Mouse (Mus musculus) MEL (cell line): ENCODE measurements around the gene Fgf11. TPM values are rescaled to one million over a fixed set of nuclear protein-coding genes. Genes with fewer than 3 reads are reported as not detected.

Experiments
- DNase-seq: peaks from one replicate; pipeline ENCODE4 v3.0.0; 2011; ENCODE audit warnings: low read depth, low spot score
- H3K27ac ChIP-seq: 2 replicates; pipeline ENCODE4 v1.5.1; 2012; ENCODE audit warnings: low read depth, mild to moderate bottlenecking, control low read depth, low read length, moderate library complexity; ENCODE audit not compliant: control insufficient read depth
- H3K27me3 ChIP-seq, 2 experiments: fragments of 150-350 bp in 1 of 2; sonication (generic) in 1 of 2; 2 replicates each; pipeline ENCODE4 v1.6.1; 2012; ENCODE audit warnings: low read length in 2 of 2, mild to moderate bottlenecking in 2 of 2, improper control_type of control experiment in 1 of 2, moderate library complexity in 1 of 2; ENCODE audit not compliant: insufficient read depth in 2 of 2, control insufficient read depth in 1 of 2
- H3K36me3 ChIP-seq, 2 experiments: 2 replicates each; pipeline ENCODE4 v1.6.1; 2012 to 2014; ENCODE audit warnings: low read length in 2 of 2, improper control_type of control experiment in 1 of 2, inconsistent platforms in 1 of 2, mild to moderate bottlenecking in 1 of 2; ENCODE audit not compliant: insufficient read depth in 2 of 2, control insufficient read depth in 1 of 2
- H3K4me1 ChIP-seq, 2 experiments: fragments of 150-350 bp in 1 of 2; sonication (generic) in 1 of 2; 2 replicates each; pipeline ENCODE4 v1.6.1; 2012; ENCODE audit warnings: low read length in 2 of 2, improper control_type of control experiment in 1 of 2, mild to moderate bottlenecking in 1 of 2; ENCODE audit not compliant: insufficient read depth in 2 of 2, control insufficient read depth in 1 of 2
- H3K4me3 ChIP-seq, 2 experiments: fragments of 150-350 bp in 1 of 2; sonication (generic) in 1 of 2; 2 replicates each; pipeline ENCODE4 v1.5.1; 2012; ENCODE audit warnings: low read depth in 2 of 2, low read length in 2 of 2, mild to moderate bottlenecking in 2 of 2, moderate library complexity in 2 of 2, control low read depth in 1 of 2, improper control_type of control experiment in 1 of 2; ENCODE audit not compliant: control insufficient read depth in 1 of 2, insufficient read depth in 1 of 2
- H3K79me2 ChIP-seq: 2 replicates; pipeline ENCODE4 v1.6.1; 2012; ENCODE audit warnings: mild to moderate bottlenecking, low read length, moderate library complexity; ENCODE audit not compliant: control insufficient read depth, poor library complexity, insufficient read depth
- H3K9ac ChIP-seq: 2 replicates; pipeline ENCODE4 v1.6.1; 2012; ENCODE audit warnings: low read depth, mild to moderate bottlenecking, control low read depth, low read length, moderate library complexity; ENCODE audit not compliant: control insufficient read depth, poor library complexity, severe bottlenecking
- H3K9me3 ChIP-seq: fragments of 150-350 bp; sonication (generic); replicated peaks from 2 replicates; pipeline ENCODE4 v1.6.1; 2012; ENCODE audit warnings: mild to moderate bottlenecking, low read length, improper control_type of control experiment, moderate library complexity; ENCODE audit not compliant: insufficient read depth
- BHLHE40 ChIP-seq: IDR thresholded peaks from 2 replicates; pipeline ENCODE4 v1.6.1; 2012; ENCODE audit warnings: low read depth, mild to moderate bottlenecking, inconsistent platforms, low read length, improper control_type of control experiment, borderline replicate concordance
- CHD1 ChIP-seq: IDR thresholded peaks from 2 replicates; pipeline ENCODE4 v1.6.1; 2012; ENCODE audit warnings: low read depth, mild to moderate bottlenecking, inconsistent platforms, low read length, improper control_type of control experiment
- CTCF ChIP-seq, 3 experiments: IDR thresholded peaks in 2 of 3; conservative IDR thresholded peaks in 1 of 3; 2 replicates each; pipeline ENCODE4 v1.5.1; 2011 to 2012; ENCODE audit warnings: low read length in 3 of 3, low read depth in 2 of 3, mild to moderate bottlenecking in 2 of 3, improper control_type of control experiment in 1 of 3, inconsistent platforms in 1 of 3, mixed read lengths in 1 of 3, moderate library complexity in 1 of 3; ENCODE audit not compliant: control insufficient read depth in 1 of 3, insufficient read depth in 1 of 3, poor library complexity in 1 of 3, severe bottlenecking in 1 of 3
- EP300 ChIP-seq, 2 experiments: IDR thresholded peaks; 2 replicates each; pipeline ENCODE4 v1.6.1; 2011; ENCODE audit warnings: improper control_type of control experiment in 2 of 2, low read length in 2 of 2, low read depth in 1 of 2, mild to moderate bottlenecking in 1 of 2
- GATA1 ChIP-seq: IDR thresholded peaks from 2 replicates; pipeline ENCODE4 v1.6.1; 2011; ENCODE audit warnings: low read depth, low read length, improper control_type of control experiment
- HCFC1 ChIP-seq: IDR thresholded peaks from 2 replicates; pipeline ENCODE4 v1.6.1; 2012; ENCODE audit warnings: low read depth, mild to moderate bottlenecking, inconsistent platforms, low read length, improper control_type of control experiment, moderate library complexity
- JUND ChIP-seq: IDR thresholded peaks from 2 replicates; pipeline ENCODE4 v1.6.1; 2011; ENCODE audit warnings: low read depth, mild to moderate bottlenecking, improper control_type of control experiment, low read length
- KAT2A ChIP-seq: conservative IDR thresholded peaks from 2 replicates; pipeline ENCODE4 v1.6.1; 2012; ENCODE audit warnings: low read depth, low read length, improper control_type of control experiment, inconsistent platforms
- MEF2A ChIP-seq: IDR thresholded peaks from 2 replicates; pipeline ENCODE4 v1.6.1; 2014; ENCODE audit warnings: low read depth, mild to moderate bottlenecking, inconsistent platforms, low read length, improper control_type of control experiment; ENCODE audit not compliant: poor library complexity, insufficient replicate concordance, severe bottlenecking; ENCODE audit errors: extremely low read depth
- MXI1 ChIP-seq: IDR thresholded peaks from 2 replicates; pipeline ENCODE4 v1.6.1; 2011; ENCODE audit warnings: mild to moderate bottlenecking, low read depth, low read length, improper control_type of control experiment
- MYB ChIP-seq: IDR thresholded peaks from 2 replicates; pipeline ENCODE4 v1.6.1; 2011; ENCODE audit warnings: mild to moderate bottlenecking, low read depth, low read length, improper control_type of control experiment
- NRF1 ChIP-seq: IDR thresholded peaks from 2 replicates; pipeline ENCODE4 v1.6.1; 2014; ENCODE audit warnings: low read depth, mild to moderate bottlenecking, inconsistent platforms, low read length, improper control_type of control experiment, moderate library complexity; ENCODE audit not compliant: poor library complexity, insufficient read depth, severe bottlenecking
- POLR2A ChIP-seq, 2 experiments: IDR thresholded peaks; 2 replicates each; pipeline ENCODE4 v1.6.1; 2011 to 2012; ENCODE audit warnings: low read length in 2 of 2, mild to moderate bottlenecking in 2 of 2, control low read depth in 1 of 2, improper control_type of control experiment in 1 of 2, low read depth in 1 of 2, moderate library complexity in 1 of 2; ENCODE audit not compliant: control insufficient read depth in 1 of 2, insufficient read depth in 1 of 2, poor library complexity in 1 of 2
- SIN3A ChIP-seq: IDR thresholded peaks from 2 replicates; pipeline ENCODE4 v1.6.1; 2012; ENCODE audit warnings: low read length, improper control_type of control experiment, inconsistent platforms
- SMC3 ChIP-seq: IDR thresholded peaks from 2 replicates; pipeline ENCODE4 v1.6.1; 2011; ENCODE audit warnings: low read depth, low read length, improper control_type of control experiment
- TAL1 ChIP-seq: IDR thresholded peaks from 2 replicates; pipeline ENCODE4 v1.6.1; 2012; ENCODE audit warnings: mild to moderate bottlenecking, inconsistent platforms, low read length, moderate library complexity, mixed read lengths
- TBP ChIP-seq: IDR thresholded peaks from 2 replicates; pipeline ENCODE4 v1.8.0; 2011; ENCODE audit warnings: low read depth, low read length, improper control_type of control experiment
- UBTF ChIP-seq: IDR thresholded peaks from 2 replicates; pipeline ENCODE4 v1.6.1; 2012; ENCODE audit warnings: low read depth, mild to moderate bottlenecking, inconsistent platforms, low read length, improper control_type of control experiment, moderate library complexity, borderline replicate concordance; ENCODE audit not compliant: insufficient read depth
- USF1 ChIP-seq: IDR thresholded peaks from 2 replicates; pipeline ENCODE4 v1.6.1; 2014; ENCODE audit warnings: low read depth, mild to moderate bottlenecking, inconsistent platforms, low read length, improper control_type of control experiment, moderate library complexity
- USF2 ChIP-seq, 2 experiments: IDR thresholded peaks; 2 replicates each; pipeline ENCODE4 v1.6.1; 2011 to 2012; ENCODE audit warnings: improper control_type of control experiment in 2 of 2, low read length in 2 of 2, borderline replicate concordance in 1 of 2, inconsistent platforms in 1 of 2, low read depth in 1 of 2, mild to moderate bottlenecking in 1 of 2; ENCODE audit not compliant: insufficient read depth in 1 of 2
- ZC3H11A ChIP-seq: IDR thresholded peaks from 2 replicates; pipeline ENCODE4 v1.6.1; 2012; ENCODE audit warnings: low read depth, mild to moderate bottlenecking, inconsistent platforms, low read length, improper control_type of control experiment
- ZKSCAN1 ChIP-seq: IDR thresholded peaks from 2 replicates; pipeline ENCODE4 v1.6.1; 2012; ENCODE audit warnings: low read depth, mild to moderate bottlenecking, inconsistent platforms, low read length, improper control_type of control experiment, moderate library complexity
- ZMIZ1 ChIP-seq: IDR thresholded peaks from 2 replicates; pipeline ENCODE4 v1.6.1; 2012; ENCODE audit warnings: low read depth, mild to moderate bottlenecking, inconsistent platforms, low read length, improper control_type of control experiment, moderate library complexity
- ZNF384 ChIP-seq: IDR thresholded peaks from 2 replicates; pipeline ENCODE4 v1.6.1; 2012; ENCODE audit warnings: low read depth, mild to moderate bottlenecking, inconsistent platforms, low read length, improper control_type of control experiment
- polyA plus RNA-seq, 2 experiments: library from polyadenylated mRNA; stranded (reverse) in 1 of 2; unstranded in 1 of 2; fragments of >175 nt in 1 of 2; fragments of >200 nt in 1 of 2; gene quantifications; 2 replicates each; pipeline versions ENCODE4 v1.2.1 to v1.2.4; 2012; ENCODE audit warnings: low replicate concordance in 2 of 2, low read depth in 1 of 2; ENCODE audit not compliant: insufficient read length in 2 of 2, insufficient read depth in 1 of 2, missing spikeins in 1 of 2
- total RNA-seq: library from RNA; depleted of rRNA; stranded (reverse); fragments of 300-350 nt; gene quantifications from 2 replicates; pipeline ENCODE4 v1.2.3, GENCODE M21; 2012

Fgf11 gene
- total and polyA plus RNA-seq, 3 experiments: 5.1 to 26.8 TPM; not detected in 1

GRCm38 (mm10) chr11:69774961-69775360 is 26.7 kb downstream of the Fgf11 start:
- no peaks in the 10 kb centered on the region for H3K79me2 ChIP-seq
- no peak for TF ChIP-seq NRF1
- TF ChIP-seq UBTF: no peak
- no peak for TF ChIP-seq KAT2A
- no peak for TF ChIP-seq SMC3
- TF ChIP-seq CTCF (IDR thresholded peaks at IDR 0.05 in 2 of 3, conservative IDR thresholded peaks at IDR 0.05 in 1 of 3; ENCODE audit: control insufficient read depth in 1 of 3, insufficient read depth in 1 of 3, low read depth in 2 of 3, low read length in 3 of 3, poor library complexity in 1 of 3, severe bottlenecking in 1 of 3): no peak
- TF ChIP-seq TBP: no peak
- no peak for TF ChIP-seq GATA1
- TF ChIP-seq USF2 (IDR thresholded peaks at IDR 0.05; ENCODE audit: borderline replicate concordance in 1 of 2, insufficient read depth in 1 of 2, low read depth in 1 of 2, low read length in 2 of 2): no peak
- TF ChIP-seq, all 39 proteins: peak for 0
- Histone ChIP-seq H3K4me3 (no peak overlapping the region), H3K27ac (no peak overlapping the region), H3K9me3 (no peaks in the 10 kb centered on the region), H3K27me3 (no peaks in the 10 kb centered on the region), H3K9ac (no peak overlapping the region), H3K4me1 (no peaks in the 10 kb centered on the region), H3K36me3 (no peaks in the 10 kb centered on the region)
- DNase-seq: no peak

DNA sequence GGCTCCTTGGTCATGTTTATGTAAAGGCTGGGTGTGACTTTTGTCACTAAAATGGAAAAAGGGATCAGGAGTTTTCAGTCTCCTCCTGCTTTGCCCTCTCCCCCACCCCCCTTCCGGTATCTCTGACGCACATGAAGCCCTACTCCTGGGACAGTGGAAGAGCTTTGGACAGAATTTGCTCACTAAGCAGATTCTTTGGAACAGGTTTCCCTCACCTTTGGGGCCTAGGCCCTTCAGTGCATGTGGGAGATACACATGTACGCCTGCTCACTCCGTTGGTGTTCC is 34.1 kb downstream of the Fgf11 start:
- Histone ChIP-seq H3K4me3 (no peak overlapping the region), H3K27me3 (no peaks in the 10 kb centered on the region), H3K9ac (no peak overlapping the region), H3K36me3 (peaks cover 0 to 2% of the 10 kb centered on the region in 2 experiments; a peak in 1 of 4 replicates), H3K4me1 (peaks cover 2 to 12% of the 10 kb centered on the region in 2 experiments; a peak in 2 of 4 replicates), H3K79me2 (peaks cover 8% of the 10 kb centered on the region), H3K9me3 (no peaks in the 10 kb centered on the region), H3K27ac (no peak overlapping the region)
- DNase-seq: no peak
- TF ChIP-seq ZKSCAN1: 0 out of 2 replicates have a peak, but pooled peaks have one; percentile 23
- no peak for TF ChIP-seq HCFC1
- TF ChIP-seq JUND: no peak
- no peak for TF ChIP-seq USF1
- no peak for TF ChIP-seq KAT2A
- TF ChIP-seq ZMIZ1: no peak

- H3K36me3 ChIP-seq: peaks cover 0 to 2% of the 10 kb centered on the region in 2 experiments; a peak in 1 of 4 replicates
- no peaks in the 10 kb centered on the region for H3K27me3 ChIP-seq
- peaks cover 8% of the 10 kb centered on the region for H3K79me2 ChIP-seq
- peak overlapping the region; percentile 84 to 90 for H3K4me3 ChIP-seq
- no peak overlapping the region for H3K27ac ChIP-seq
- no peaks in the 10 kb centered on the region for H3K9me3 ChIP-seq
- peak overlapping the region; percentile 94 for H3K9ac ChIP-seq
- peaks cover 2 to 12% of the 10 kb centered on the region in 2 experiments; a peak in 2 of 4 replicates for H3K4me1 ChIP-seq
- no peak for DNase-seq
- TF ChIP-seq TAL1: no peak
- no peak for TF ChIP-seq SIN3A
- TF ChIP-seq POLR2A (IDR thresholded peaks at IDR 0.05; ENCODE audit: control insufficient read depth in 1 of 2, insufficient read depth in 1 of 2, low read depth in 1 of 2, low read length in 2 of 2, poor library complexity in 1 of 2): no peak
- TF ChIP-seq EP300 (IDR thresholded peaks at IDR 0.05; ENCODE audit: low read depth in 1 of 2, low read length in 2 of 2): no peak
- no peak for TF ChIP-seq BHLHE40
- TF ChIP-seq MXI1: no peak
- TF ChIP-seq NRF1: no peak
- no peak for TF ChIP-seq ZKSCAN1
- no peak for TF ChIP-seq ZNF384
- TF ChIP-seq ZC3H11A: no peak
- TF ChIP-seq USF1: no peak
- TF ChIP-seq MYB: no peak
- no peak for TF ChIP-seq CHD1
- TF ChIP-seq MEF2A: no peak
- no peak for TF ChIP-seq SMC3
Observed at GRCm38 (mm10) chr11:69766872-69767624, 34.6 kb downstream of the Fgf11 start.
